Mouse (Mus musculus) kidney, postnatal 36 days (tissue): ENCODE results near the gene Batf3.

ENCODE experiments used
- DNase-seq, 2 experiments: peaks; one replicate each; pipeline ENCODE4 v3.0.0; 2021 to 2022; ENCODE audit warnings: mixed read lengths in 2 of 2

The Batf3 gene

DNA sequence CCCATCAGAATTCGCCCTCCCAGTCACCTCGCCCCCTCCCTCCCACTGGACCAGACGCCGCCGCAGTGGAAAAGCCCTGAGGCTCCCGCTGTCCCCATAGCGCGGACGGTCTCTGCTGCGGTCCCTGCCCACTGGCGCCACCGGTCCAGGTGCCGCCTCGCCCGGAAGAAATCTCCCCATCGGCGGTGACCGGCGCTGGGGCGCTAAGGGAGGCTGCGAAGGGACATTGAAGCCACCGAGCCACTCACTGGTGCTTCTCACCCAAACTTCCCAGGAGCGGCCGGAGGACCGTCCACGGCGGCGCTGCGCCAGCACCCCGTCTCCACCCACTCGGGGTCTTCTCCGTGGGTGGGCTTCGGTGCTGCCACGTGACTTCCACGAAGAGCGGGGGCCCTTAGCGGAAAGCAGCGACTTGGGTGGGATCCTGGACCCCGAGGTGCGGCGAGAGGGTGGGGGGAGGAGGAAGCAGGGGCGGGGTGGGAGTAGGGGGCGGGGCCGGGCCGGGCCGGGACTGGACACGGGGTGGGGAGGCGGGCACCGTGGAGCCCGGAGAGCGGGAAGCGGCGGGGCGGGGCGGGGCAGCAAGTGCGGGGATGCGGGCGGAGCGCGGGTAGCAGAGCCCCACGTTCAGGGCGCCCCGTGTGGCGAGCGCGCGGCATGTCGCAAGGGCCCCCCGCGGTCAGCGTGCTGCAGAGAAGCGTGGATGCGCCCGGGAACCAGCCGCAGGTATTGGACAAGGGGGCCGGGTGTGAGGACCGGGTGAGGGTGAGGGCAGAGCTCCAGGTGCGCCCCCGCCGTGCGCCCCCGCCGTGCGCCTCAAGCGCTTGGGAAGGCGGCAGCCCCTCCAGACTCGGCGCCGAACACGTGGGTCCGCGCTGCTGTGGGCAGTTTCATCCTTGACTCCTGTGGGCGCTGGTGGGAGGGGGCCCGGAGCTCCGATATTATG, at the start of gene Batf3:
Gene Batf3 (plus strand): TSS at position 46 of the 946 bp plus-strand sequence.
- peak; percentile 37 to 74 for DNase-seq

DNA sequence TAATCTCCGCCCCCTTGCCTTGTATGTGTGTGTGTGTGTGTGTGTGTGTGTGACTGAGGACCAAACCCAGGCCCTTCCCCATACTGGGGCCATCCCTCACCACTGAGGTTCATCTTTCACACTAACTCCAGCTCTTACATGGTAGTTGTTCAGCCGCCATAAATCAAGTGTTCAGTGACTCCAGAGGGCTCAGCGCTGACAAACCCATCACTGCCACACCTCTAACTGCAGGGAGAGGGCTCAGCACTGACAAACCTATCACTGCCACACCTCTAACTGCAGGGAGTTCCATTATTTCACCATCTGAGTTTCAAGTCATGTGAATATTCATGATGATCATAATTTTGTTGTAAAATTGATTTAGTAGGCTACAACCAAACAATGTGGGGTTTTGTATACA, 44.1 kb upstream of the Batf3 start:
- DNase-seq: no peak

DNA sequence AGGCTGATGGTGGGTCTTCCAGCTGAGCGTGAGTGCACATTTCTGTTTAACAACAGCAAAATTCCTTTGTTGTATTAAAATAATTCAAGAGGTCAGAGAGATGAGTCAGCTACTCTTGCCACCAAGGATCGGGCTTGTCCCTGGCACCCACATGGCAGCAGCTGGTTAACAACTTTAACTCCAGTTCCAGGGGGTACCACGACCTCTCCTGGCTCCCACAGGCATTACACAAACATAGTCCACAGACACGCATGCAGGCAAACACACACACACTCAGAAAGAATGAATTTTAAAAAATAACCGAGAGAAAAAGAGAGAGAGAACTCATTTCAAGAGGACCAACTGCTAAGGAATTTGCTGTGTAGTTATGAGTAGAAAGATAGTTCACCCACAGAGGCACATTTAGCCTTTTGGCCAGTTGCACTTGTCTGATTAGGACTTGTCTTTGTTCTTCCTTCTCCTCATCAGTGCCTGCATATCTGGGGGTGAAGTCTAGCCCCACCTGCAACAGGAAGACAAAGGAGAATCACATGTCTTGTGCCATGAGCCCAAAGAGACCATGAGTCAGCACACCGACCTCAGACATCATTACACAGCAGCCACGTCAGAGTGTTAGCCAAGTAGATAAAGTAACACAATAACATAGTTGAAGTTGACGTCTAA, 42.6 kb upstream of the Batf3 start:
- no peak for DNase-seq

DNA sequence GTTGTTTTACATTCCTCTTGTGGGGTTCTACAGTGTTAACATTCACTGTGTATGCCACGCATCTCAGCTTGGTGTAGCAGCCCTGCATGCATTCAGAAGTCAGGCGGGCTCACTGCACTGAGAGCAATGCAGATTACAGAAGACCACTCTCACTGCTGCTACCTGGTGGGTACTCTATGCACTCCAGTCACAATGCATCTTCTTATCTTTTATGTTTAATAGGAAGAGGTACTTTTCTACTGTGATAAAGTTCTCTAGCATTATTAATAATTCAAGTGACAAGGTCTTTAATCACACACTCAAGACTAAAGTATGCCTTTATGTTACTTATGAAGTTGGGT, 42.1 kb upstream of the Batf3 start:
- DNase-seq: no peak

DNA sequence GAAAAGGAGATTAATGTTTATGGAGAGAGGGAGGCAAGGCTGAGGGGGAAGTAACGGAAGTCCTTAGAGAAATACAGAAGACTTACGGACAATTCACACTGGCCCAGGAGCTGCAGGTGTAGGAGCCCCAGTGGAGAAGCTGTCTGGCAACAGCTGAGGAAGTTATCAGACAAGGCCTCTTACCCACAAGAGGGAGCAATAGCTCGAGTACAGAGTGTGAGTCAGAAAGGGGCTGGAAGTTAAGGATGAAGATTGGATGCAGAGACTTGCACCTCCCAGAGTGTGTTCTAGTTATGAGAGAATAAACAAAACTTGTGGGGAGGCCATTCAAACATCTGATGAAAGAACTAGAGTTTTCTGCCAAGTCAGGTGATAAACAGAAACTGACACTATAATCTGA, 40.2 kb upstream of the Batf3 start:
- DNase-seq: no peak

DNA sequence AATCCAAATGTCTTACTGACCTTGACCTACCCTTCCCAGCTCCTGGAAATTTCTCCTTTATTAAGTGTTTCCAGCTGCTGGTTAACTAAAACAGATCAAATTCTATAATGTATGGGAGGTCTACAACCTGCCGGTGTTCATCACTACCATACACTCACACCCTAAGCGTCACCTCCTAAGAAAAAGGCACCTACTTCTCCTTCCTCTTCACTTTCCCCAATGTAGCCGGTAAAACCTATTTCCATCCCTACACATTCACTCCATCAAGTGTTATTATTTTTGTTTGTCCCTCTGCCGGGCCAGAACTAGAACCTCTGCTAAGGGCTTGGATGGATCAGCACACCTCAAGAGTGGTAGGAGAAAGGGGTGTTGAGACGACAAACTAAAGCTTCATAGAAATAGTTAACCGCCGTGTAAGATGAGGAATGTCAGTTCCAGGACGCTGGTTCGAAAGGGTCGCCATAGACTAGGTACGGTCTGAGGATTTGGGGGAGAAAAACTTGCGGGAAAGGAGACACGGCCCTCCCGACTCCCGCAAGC, 35.3 kb upstream of the Batf3 start:
- no peak for DNase-seq

DNA sequence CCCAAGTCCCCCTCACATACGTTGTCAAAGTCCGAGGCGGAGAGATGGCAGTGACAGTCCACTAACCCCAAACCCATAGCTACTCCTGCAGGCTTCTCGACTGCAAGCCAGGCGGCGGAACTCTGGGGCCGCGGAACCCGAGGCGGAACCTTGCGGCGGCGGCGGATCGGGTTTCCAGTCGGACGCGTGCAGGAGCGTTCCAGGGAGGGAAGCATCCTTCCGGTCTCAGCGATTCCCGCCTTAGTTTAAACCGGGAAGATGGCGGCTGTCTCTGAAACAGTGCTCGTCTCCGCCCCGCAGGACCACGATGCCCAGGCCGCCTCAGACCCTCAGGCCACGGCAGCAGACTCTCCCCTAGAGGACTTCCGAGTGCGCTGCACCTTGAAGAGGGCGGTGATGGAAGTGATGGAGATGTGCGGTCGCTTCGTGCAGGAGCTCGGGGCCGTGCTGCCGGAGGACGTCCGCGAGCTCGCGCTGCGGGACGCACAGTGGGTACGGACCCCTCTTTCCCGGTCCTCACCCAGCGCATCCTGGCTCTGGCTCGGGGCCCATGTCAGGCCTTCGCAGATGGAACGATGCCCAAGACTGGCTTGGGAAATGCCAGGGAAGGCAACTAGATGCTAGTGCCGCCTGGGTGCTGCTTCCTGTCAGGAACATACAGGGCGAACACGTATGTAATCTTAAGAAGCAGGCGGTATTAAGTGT, 34.7 kb upstream of the Batf3 start, which contains the start of the genes Tatdn3 and Nsl1:
Gene Tatdn3 (minus strand): TSS at position 152 of the 705 bp plus-strand sequence.
Gene Nsl1 (plus strand): TSS at position 232 of the 705 bp plus-strand sequence.
- DNase-seq: peak; percentile 86 to 91

DNA sequence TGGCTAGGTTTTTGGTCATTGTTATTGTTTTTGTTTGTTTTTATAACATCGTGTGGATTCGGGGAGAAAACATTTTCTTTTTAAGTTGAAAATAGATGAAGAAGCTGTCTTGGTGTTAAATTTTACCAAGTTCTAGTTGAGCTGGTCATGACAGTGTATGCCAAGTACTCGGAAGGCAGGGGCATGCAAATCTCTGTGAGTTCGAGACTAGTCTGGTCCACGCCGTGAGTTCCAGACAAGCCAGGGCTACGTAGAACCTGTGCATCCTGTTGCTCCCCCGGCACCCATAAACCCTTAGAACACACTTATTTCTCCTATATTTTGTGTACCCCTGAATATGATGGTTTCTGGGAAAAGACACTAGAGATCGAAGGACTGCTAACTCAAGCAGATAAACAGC, 33.9 kb upstream of the Batf3 start:
- DNase-seq: no peak

DNA sequence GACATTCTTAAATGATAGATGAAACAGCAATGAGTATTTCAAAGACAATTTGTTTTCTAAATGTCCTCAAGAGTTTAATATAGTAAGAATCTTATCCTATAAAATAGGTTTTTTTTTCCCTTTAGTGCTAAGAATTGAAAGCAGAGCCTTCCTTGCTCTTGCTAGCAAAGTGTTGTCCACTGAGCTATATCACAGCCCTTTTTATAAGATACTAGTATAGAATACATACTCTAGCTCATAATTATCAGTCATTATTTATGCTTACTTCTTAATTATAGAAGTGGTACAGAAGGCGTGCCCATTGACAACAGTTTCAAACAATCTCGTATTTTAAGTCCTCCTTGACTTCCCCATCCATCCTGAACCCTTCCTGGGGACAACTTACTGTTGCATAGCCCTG, 33.1 kb upstream of the Batf3 start:
- no peak for DNase-seq

DNA sequence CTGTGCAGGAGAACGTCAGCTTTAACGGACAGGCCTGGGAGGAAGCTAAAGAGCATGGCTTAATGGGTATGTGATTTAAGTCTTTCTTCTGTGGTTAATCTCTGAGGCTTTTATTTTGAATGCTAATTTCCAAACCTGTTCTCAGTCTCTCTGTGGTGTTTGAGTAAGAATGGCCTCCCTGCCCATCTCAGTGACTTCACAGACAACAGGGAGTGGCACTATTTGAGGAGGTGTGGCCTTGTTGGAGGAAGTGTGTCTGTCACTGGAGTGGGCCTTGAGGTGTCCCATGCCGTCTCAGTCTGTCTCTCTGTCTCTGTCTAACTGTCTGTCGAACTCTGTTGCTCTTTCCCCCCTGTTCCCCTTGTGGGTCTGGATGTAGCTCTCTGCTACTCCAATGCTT, 32.5 kb upstream of the Batf3 start:
- DNase-seq: no peak

DNA sequence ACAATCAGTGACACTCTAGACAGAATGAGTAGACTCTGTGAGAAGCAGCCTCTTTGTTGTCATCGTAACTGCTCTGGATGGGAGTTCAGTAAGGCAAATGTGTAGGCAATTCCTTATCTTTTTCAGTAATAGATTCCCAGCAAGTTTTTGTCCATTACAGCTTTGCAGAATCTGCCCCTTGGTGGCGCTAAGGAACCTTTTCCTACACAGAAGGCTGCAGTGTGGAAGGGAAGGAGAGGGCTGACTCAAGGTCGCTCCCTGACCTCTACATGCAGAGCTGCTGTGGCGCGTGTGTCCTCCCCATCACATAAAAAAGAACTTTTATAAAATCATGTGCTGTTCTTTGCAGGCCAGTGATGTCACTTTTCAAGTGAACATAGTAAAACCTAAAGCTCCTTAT, 29.3 kb upstream of the Batf3 start:
- peak; percentile 14 to 64 for DNase-seq

DNA sequence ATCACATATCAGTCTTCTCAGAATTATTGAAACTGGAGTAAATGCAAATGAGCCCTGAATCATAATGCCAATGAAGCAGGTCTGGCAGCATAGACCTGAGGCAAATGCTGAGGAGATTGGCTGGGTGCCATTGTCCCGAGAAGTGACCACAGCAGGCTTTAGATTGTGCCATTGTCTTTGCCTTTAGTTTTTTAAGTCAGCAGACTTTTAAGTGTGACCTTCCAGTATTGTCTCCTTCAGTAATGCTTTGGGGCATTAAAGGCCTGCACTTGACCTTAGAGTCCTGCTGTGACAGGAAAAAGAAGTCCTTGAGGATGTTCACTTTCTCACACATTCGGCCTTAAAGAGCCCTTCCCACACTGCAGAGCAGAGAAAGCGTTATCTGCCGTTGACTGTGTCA, 27.4 kb upstream of the Batf3 start:
- no peak for DNase-seq

DNA sequence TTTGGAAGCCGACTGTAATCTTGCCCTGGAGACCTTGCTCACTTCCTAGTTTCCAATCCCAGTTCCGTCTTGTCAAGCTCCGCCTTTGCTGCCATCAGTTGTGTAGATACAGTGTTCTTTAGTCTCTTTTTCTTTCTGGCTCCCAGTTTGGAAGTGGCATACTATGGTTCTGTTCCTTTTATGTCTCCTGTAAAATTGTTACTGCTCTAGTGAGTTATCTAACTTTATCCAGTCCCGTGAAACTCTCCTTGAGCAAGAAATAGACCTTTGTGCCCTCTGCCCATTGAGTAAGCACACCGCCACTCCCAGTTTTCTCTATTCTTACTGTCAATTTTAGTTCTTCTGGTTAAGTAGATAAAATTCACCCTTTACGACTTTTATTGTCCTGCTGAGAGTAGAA, 26.0 kb upstream of the Batf3 start:
- DNase-seq: no peak

DNA sequence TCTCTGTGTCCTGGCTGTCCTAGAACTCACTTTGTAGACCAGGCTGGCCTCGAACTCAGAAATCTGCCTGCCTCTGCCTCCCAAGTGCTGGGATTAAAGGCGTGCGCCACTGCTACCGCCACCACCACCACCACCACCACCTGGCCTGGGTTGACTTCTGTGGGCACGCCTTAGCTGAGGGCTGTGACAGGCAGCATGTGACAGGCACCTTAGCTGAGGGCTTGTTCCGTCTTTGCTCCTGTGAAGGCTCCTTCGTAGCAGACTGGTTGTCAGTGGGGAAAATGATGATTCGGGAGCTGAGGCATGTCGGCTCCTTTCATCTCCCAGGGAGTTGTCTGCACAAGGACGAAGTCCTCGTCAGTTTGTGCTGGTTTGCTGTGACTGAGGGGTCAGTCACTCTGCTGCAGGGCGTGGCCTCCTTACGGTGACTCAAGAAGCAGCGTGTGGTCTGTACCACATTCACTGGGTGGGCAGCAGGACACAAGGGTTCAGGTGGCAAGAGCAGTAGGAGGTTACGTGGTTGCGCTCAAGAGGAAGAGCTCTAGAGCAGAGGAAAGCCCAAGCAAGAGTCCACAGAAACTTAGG, 25.2 kb upstream of the Batf3 start:
- DNase-seq: peak; percentile 27 to 46

DNA sequence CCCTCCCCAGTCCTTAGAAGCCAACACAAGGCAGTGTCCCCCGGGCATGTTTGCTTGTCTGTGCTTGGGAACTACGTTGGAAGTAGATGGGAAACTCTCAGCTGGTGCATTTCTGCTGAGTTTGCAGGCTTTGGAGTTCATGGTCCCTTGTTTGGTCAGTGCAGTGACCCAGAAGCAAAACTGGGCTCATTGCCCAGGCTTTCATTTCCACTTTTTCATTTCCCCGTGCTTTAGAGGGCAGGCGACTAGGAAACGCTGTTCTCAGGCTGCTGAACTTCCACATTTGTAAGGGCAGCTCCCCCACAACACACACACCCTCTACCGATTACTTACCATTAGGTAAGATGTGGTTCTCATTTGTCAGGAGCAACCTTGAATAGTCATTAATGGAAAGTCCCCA, 24.6 kb upstream of the Batf3 start:
- peak; percentile 90 to 93 for DNase-seq

DNA sequence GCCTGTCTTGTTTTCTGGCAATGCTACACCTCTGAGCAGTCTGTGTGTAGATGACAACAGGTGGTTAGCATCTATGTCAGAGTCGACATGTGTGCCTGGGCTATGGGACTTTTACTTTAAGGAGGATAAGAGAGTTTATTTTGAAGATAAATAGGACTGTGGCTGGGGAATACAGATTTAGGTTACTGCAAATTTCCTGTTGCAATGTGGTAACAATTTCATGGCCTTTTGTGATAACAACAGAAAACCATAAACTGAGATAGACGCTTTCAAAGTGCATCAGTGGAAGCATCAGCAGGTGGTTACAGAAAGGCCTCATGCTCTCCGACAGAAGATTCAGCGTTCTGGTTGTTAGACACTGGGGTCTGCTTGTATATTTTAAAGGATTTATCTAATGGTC, 24.2 kb upstream of the Batf3 start:
- no peak for DNase-seq

DNA sequence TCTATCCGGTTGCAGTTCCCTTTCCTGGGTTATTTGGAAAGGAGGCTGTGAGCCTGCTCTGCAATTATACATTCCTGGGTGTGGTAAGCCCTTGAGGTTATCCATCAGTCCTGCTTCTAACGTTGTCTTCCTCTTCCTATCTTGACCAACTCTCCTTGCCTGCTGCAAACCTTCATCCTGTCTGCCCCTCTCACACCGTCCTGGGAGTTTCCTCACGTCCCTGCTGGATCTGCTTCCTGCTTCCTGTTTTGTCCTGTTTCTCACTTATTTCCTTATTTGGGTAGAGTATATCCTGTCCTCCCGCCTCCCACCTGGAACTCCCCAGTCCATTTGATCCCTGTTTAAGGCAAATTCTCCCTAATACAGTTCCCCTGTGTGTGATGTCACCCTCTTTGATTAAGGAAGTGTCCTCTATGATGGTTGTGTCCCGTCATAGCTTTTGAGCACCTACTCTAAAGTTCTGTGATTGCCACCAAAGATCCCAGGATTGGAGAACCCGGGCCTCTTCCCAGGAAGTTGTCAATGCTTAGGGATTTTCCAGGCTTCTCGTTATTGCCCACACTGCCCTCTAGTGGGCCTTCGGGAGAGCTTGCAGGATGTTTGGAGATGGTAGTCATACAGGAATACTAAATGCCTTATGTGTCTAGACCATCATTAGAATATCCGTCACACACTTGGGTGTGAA, 22.3 kb upstream of the Batf3 start:
- peak; percentile 75 to 82 for DNase-seq

DNA sequence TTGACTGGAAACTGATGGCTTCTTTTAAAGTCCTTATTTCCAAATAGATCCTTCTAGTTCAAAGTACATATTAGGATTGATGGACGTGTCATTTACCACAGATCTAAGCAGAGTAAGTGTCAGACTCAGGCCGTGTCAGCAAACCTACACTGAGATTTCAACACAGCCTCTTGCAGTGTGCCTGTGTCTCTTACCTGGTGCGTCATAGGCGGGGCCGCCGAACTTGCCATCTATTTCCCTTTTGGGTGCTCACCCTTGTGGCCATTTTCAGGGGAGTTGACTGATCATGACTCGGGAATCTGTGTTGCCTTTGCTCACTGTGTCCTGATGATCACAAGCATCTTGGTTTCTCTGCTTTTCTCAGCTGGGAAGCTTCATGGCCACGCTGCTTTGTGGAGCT, 14.4 kb upstream of the Batf3 start:
- no peak for DNase-seq

DNA sequence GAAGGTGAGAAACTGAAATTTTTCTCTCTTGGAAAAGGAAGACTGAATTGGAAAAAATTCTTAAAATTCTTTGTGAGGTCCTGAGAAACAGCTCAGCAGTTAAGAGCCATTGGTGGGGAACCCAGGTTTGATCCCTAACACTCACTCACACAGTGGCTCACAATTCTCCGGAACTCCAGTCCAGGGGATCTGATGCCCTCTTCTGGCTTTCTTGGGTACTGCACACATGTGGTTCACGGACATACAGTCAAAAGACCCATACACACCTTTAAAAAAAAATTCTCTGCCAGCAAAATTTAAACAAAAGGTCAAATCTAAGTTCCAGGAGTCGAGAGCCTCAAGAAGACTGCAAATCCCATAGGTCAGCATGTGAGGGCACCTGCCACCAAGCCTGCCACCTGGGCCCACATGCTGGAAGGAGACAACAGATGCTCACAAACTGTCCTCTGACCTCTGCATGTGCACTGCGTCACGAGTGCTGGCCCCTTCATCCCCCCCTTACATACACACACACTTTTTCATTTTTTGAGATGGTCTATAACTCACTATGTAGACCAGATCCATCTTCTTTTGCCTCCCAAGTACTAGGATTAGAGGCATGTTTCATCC, 12.6 kb upstream of the Batf3 start:
- peak; percentile 50 to 86 for DNase-seq

DNA sequence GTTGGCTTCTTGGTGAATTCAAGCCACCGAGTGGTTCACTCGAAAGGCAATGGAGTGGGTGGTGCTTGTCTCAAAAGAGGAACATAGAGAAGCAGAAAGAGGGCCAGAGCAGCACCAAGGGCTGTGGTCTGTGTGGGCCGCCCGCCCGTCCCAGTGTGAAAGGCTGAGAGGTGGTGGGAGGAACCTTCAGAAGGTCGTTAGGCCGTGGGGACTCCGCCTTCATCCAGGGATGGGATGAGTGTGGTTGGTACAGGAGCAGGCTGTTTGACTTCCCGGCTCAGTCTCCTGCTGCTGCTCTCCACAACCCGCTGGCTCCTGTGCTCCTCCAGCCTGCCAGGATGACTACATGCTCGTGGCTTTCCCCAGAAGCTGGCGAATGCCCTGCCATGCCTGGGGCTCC, 12.1 kb upstream of the Batf3 start:
- peak in 1 of 2 experiments; percentile 12 for DNase-seq

DNA sequence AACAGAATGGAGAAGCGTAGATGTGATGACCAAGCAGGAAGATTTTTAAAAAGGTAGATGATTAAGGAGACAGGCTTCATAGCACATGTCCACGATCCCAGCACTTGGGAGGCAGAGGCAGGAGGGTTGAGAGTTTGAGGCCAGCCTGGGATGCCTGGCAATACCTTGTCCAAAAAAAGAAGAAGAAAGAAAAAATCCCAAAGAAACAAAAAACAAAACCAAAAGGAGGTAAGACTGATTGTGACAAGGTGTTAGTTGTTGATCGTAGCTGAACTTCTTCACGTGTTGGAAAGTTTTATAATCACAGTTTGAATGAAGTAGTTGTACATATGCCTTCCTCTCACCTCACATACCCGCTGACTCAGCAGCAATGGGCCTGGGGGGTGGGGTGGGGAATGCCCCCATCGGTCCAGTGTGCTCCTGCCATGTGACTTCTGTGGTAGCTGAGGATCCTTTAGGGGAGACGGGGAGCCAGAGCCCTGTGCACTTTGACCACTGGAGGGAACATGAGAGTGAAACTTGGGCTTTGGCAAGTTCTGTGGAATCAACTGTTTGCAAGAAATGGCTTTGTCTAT, 11.3 kb upstream of the Batf3 start:
- DNase-seq: peak in 1 of 2 experiments; percentile 43
